Mouse (Mus musculus): ENCODE results near the gene Kcnn3. TPM values are rescaled to one million over a fixed set of nuclear protein-coding genes. Genes with fewer than 3 reads are reported as not detected.
A peak's percentile ranks its signal among the peaks of the same experiment; 100 is the strongest.

Gene Kcnn3
- polyA plus RNA-seq, 1 experiment from 2014 or later, result 9.0 TPM

- Histone ChIP-seq H3K4me2 (ENCODE audit: low read length) (peak overlapping the region; percentile 42), H3K27me3 (replicated peaks; ENCODE audit: control insufficient read depth, insufficient read depth, low read length) (no peaks in the 10 kb centered on the region), H3K9me3 (ENCODE audit: control insufficient read depth, low read length) (no peaks in the 10 kb centered on the region; the same call in 1 of the 2 replicates), H3K4me1 (ENCODE audit: control insufficient read depth, insufficient read depth, low read depth, low read length) (peaks cover 8% of the 10 kb centered on the region), H3K9ac (ENCODE audit: low read depth, low read length) (peak overlapping the region; percentile 33), H3K4me3 (ENCODE audit: low read length) (no peak overlapping the region), H3K27ac (ENCODE audit: low read depth, low read length) (no peak overlapping the region), H3K36me3 (ENCODE audit: control insufficient read depth, insufficient read depth, low read length) (no peaks in the 10 kb centered on the region)
- 13% methylated on average over 15 of the region's 15 CpGs for WGBS
- ATAC-seq, result peak; percentile 79
Measured at GRCm38 (mm10) chr3:89511400-89511799, 8.6 kb upstream of the Kcnn3 start.

DNA sequence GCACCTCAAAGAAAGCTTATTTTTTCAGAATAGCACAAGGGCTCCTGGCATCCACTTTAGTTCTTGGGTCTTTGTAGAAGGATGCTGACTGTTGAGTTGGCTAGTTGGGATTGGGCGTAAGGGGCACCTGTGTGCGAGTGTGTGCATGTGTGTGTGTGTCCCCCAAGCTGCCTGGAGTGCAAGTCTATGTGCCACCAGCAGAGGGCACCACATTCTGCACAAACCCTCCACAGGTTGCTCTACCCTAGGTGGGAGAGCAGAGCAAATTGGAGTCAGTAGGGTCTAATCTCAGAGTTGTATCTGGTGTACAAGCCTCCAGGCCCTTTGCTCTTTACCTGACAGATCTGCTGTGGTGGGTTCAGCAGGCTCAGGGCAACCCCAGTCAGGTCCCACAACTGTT is 7.7 kb upstream of the Kcnn3 start:
- no peak for ATAC-seq
- Histone ChIP-seq H3K4me3 (ENCODE audit: low read length) (no peak overlapping the region), H3K4me2 (ENCODE audit: low read length) (no peak overlapping the region), H3K27me3 (replicated peaks; ENCODE audit: control insufficient read depth, insufficient read depth, low read length) (no peaks in the 10 kb centered on the region), H3K4me1 (ENCODE audit: control insufficient read depth, insufficient read depth, low read depth, low read length) (peaks cover 8% of the 10 kb centered on the region), H3K9ac (ENCODE audit: low read depth, low read length) (no peak overlapping the region), H3K9me3 (ENCODE audit: control insufficient read depth, low read length) (no peaks in the 10 kb centered on the region; the same call in 1 of the 2 replicates), H3K36me3 (ENCODE audit: control insufficient read depth, insufficient read depth, low read length) (no peaks in the 10 kb centered on the region), H3K27ac (ENCODE audit: low read depth, low read length) (no peak overlapping the region)
- WGBS, result 100% methylated on average over 2 of the region's 2 CpGs

- H3K4me2 ChIP-seq (ENCODE audit: low read length), result no peak overlapping the region
- H3K27ac ChIP-seq (ENCODE audit: low read depth, low read length), result no peak overlapping the region
- H3K36me3 ChIP-seq (ENCODE audit: control insufficient read depth, insufficient read depth, low read length), result no peaks in the 10 kb centered on the region
- H3K4me3 ChIP-seq (ENCODE audit: low read length), result no peak overlapping the region
- ATAC-seq, result no peak
- peaks cover 8% of the 10 kb centered on the region for H3K4me1 ChIP-seq (ENCODE audit: control insufficient read depth, insufficient read depth, low read depth, low read length)
- H3K9me3 ChIP-seq (ENCODE audit: control insufficient read depth, low read length), result no peaks in the 10 kb centered on the region; the same call in 1 of the 2 replicates
- H3K27me3 ChIP-seq (replicated peaks; ENCODE audit: control insufficient read depth, insufficient read depth, low read length), result no peaks in the 10 kb centered on the region
- 69% methylated on average over 11 of the region's 11 CpGs for WGBS
- no peak overlapping the region for H3K9ac ChIP-seq (ENCODE audit: low read depth, low read length)
Measured at GRCm38 (mm10) chr3:89515444-89515843, 4.5 kb upstream of the Kcnn3 start.

DNA sequence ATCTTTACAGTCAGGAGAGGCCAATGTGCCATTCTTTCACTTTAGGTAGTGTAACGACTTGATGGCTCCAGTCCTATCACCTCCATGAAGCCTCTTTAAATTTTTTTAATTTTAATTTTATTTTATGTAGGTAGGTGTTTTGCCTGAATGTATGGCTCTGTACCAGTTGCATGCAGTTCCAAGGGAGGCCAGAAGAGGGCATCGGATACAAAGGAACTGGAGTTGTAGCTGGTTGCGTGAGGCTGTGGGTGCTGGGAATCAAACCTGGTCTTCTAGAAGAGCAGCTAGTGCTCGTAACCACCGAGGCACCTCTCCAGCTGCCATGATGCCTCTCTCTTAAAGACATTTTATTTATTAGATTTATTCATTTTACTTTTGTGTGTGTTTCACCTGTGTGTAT is 3.6 kb upstream of the Kcnn3 start:
- no peaks in the 10 kb centered on the region for H3K27me3 ChIP-seq (replicated peaks; ENCODE audit: control insufficient read depth, insufficient read depth, low read length)
- no peaks in the 10 kb centered on the region; the same call in 1 of the 2 replicates for H3K9me3 ChIP-seq (ENCODE audit: control insufficient read depth, low read length)
- ATAC-seq, result no peak
- no peak overlapping the region for H3K4me3 ChIP-seq (ENCODE audit: low read length)
- H3K9ac ChIP-seq (ENCODE audit: low read depth, low read length), result no peak overlapping the region
- peaks cover 7% of the 10 kb centered on the region for H3K4me1 ChIP-seq (ENCODE audit: control insufficient read depth, insufficient read depth, low read depth, low read length)
- no peak overlapping the region for H3K4me2 ChIP-seq (ENCODE audit: low read length)
- H3K27ac ChIP-seq (ENCODE audit: low read depth, low read length), result no peak overlapping the region
- 92% methylated on average over 5 of the region's 5 CpGs for WGBS
- no peaks in the 10 kb centered on the region for H3K36me3 ChIP-seq (ENCODE audit: control insufficient read depth, insufficient read depth, low read length)

DNA sequence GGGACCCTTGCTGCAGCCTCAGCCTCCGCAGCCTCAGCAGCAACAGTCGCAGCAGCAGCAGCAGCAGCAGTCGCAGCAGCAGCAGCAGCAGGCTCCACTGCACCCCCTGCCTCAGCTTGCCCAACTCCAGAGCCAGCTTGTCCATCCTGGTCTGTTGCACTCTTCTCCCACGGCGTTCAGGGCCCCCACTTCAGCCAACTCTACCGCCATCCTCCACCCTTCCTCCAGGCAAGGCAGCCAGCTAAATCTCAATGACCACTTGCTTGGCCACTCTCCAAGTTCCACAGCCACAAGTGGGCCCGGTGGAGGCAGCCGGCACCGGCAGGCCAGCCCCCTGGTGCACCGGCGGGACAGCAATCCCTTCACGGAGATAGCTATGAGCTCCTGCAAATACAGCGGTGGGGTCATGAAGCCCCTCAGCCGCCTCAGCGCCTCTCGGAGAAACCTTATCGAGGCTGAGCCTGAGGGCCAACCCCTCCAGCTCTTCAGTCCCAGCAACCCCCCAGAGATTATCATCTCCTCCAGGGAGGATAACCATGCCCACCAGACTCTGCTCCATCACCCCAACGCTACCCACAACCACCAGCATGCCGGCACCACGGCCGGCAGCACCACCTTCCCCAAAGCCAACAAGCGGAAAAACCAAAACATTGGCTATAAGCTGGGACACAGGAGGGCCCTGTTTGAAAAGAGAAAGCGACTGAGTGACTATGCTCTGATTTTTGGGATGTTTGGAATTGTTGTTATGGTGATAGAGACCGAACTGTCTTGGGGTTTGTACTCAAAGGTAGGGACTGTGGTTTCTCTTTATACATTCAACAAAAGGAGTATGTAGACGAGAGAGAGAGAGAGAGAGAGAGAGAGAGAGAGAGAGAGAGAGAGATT is 896 bp downstream of the Kcnn3 start:
- Histone ChIP-seq H3K4me2 (ENCODE audit: low read length) (peak overlapping the region; percentile 93), H3K9ac (ENCODE audit: low read depth, low read length) (peak overlapping the region; percentile 74), H3K27me3 (replicated peaks; ENCODE audit: control insufficient read depth, insufficient read depth, low read length) (no peaks in the 10 kb centered on the region), H3K36me3 (ENCODE audit: control insufficient read depth, insufficient read depth, low read length) (no peaks in the 10 kb centered on the region), H3K4me3 (ENCODE audit: low read length) (peak overlapping the region; percentile 50), H3K9me3 (ENCODE audit: control insufficient read depth, low read length) (no peaks in the 10 kb centered on the region; the same call in 1 of the 2 replicates), H3K27ac (ENCODE audit: low read depth, low read length) (peak overlapping the region; percentile 65; the same call in 1 of the 2 replicates), H3K4me1 (ENCODE audit: control insufficient read depth, insufficient read depth, low read depth, low read length) (peaks cover 23% of the 10 kb centered on the region)
- 2% methylated on average over 23 of the region's 25 CpGs for WGBS
- peak; percentile 1; the same call in 1 of the 2 replicates for ATAC-seq

- H3K27ac ChIP-seq (ENCODE audit: low read depth, low read length), result no peak overlapping the region; the same call in 1 of the 2 replicates
- ATAC-seq, result no peak
- H3K4me3 ChIP-seq (ENCODE audit: low read length), result peak overlapping the region; percentile 50
- H3K9ac ChIP-seq (ENCODE audit: low read depth, low read length), result peak overlapping the region; percentile 74
- peaks cover 27% of the 10 kb centered on the region for H3K4me1 ChIP-seq (ENCODE audit: control insufficient read depth, insufficient read depth, low read depth, low read length)
- no peaks in the 10 kb centered on the region for H3K27me3 ChIP-seq (replicated peaks; ENCODE audit: control insufficient read depth, insufficient read depth, low read length)
- no peaks in the 10 kb centered on the region; the same call in 1 of the 2 replicates for H3K9me3 ChIP-seq (ENCODE audit: control insufficient read depth, low read length)
- H3K4me2 ChIP-seq (ENCODE audit: low read length), result peak overlapping the region; percentile 93
- no peaks in the 10 kb centered on the region for H3K36me3 ChIP-seq (ENCODE audit: control insufficient read depth, insufficient read depth, low read length)
- 2% methylated on average over 7 of the region's 7 CpGs for WGBS
Measured at GRCm38 (mm10) chr3:89521503-89521854, 1.5 kb downstream of the Kcnn3 start.

GRCm38 (mm10) chr3:89522450-89523128 is 2.6 kb downstream of the Kcnn3 start:
- no peak for ATAC-seq
- H3K4me1 ChIP-seq (ENCODE audit: control insufficient read depth, insufficient read depth, low read depth, low read length), result peaks cover 31% of the 10 kb centered on the region

DNA sequence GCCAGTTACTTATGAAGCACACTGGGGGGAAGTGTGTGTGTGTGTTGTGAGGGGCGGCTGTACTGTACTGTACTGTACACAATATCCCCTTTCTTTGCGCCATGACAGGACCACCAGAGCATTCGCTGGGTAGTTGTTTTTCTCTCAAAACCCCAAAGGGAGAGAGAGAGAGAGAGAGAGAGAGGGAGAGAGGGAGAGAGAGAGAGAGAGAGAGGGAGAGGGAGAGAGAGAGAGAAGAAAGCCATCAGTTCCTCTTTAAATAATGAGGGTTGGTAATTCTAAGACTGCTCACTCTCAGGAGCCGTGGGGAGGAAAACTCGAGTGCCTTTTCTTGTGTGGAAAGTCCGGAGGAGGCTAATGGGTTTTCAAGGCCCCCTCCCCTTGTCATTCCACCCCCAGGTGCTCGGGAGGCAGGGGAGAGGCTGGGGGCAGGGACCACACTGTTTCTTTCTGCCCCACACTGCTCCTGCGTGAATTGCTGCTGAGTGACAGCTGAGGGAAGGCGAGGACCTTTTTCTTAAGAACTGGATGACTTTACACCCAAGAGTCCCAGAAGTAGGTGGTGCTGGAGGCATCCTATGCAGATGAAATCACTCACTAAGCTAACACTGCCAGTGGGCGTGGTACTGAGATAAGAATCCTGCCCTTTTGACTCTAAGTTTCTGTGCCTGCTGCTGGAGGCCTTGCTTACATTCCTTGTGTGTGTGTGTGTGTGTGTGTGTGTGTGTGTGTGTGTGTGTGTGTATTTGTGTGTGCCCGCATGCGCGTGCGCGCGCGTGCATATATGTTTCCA is 6.5 kb downstream of the Kcnn3 start:
- H3K4me2 ChIP-seq (ENCODE audit: low read length), result peak overlapping the region; percentile 37
- H3K4me3 ChIP-seq (ENCODE audit: low read length), result peak overlapping the region; percentile 13; the same call in 1 of the 2 replicates
- WGBS, result 58% methylated on average over 17 of the region's 17 CpGs
- no peaks in the 10 kb centered on the region for H3K27me3 ChIP-seq (replicated peaks; ENCODE audit: control insufficient read depth, insufficient read depth, low read length)
- peak overlapping the region; percentile 33; the same call in 1 of the 2 replicates for H3K9ac ChIP-seq (ENCODE audit: low read depth, low read length)
- peak overlapping the region; percentile 23; the same call in 1 of the 2 replicates for H3K27ac ChIP-seq (ENCODE audit: low read depth, low read length)
- H3K9me3 ChIP-seq (ENCODE audit: control insufficient read depth, low read length), result no peaks in the 10 kb centered on the region
- no peaks in the 10 kb centered on the region for H3K36me3 ChIP-seq (ENCODE audit: control insufficient read depth, insufficient read depth, low read length)
- 0 out of 2 replicates have a peak, but pooled peaks have one; percentile 24 for ATAC-seq
- peaks cover 29% of the 10 kb centered on the region for H3K4me1 ChIP-seq (ENCODE audit: control insufficient read depth, insufficient read depth, low read depth, low read length)

More at GRCm38 (mm10) chr3:89522450-89523128, 2.6 kb downstream of the Kcnn3 start:
- WGBS, result 15% methylated on average over 6 of the region's 6 CpGs
- Histone ChIP-seq H3K27ac (ENCODE audit: low read depth, low read length) (peak overlapping the region; percentile 5), H3K9me3 (ENCODE audit: control insufficient read depth, low read length) (no peaks in the 10 kb centered on the region), H3K4me2 (ENCODE audit: low read length) (peak overlapping the region; percentile 93), H3K4me3 (ENCODE audit: low read length) (peak overlapping the region; percentile 50), H3K27me3 (replicated peaks; ENCODE audit: control insufficient read depth, insufficient read depth, low read length) (no peaks in the 10 kb centered on the region), H3K36me3 (ENCODE audit: control insufficient read depth, insufficient read depth, low read length) (no peaks in the 10 kb centered on the region), H3K9ac (ENCODE audit: low read depth, low read length) (peak overlapping the region; percentile 74)
